Mouse (Mus musculus) lung, embryonic 15.5 days (tissue): ENCODE data around the gene Upp1. TPM values are rescaled to one million over a fixed set of nuclear protein-coding genes. Genes with fewer than 3 reads are reported as not detected.

Source experiments
- ATAC-seq: fragments of 200-750 bp; cut with Nextera tagmentation; 2 replicates; pipeline ENCODE4 v1.8.0; 2017; ENCODE audit warnings: moderate number of reproducible peaks, borderline replicate concordance; ENCODE audit not compliant: low FRiP score, low TSS enrichment; ENCODE audit errors: extremely low read depth
- H3K27ac ChIP-seq: fragments of 300-500 bp; sonication (generic); 2 replicates; pipeline ENCODE4 v1.5.1; 2015; ENCODE audit warnings: moderate library complexity, mild to moderate bottlenecking, inconsistent platforms
- H3K27me3 ChIP-seq: fragments of 300-500 bp; sonication (generic); 2 replicates; pipeline ENCODE4 v1.6.1; 2015; ENCODE audit warnings: inconsistent platforms
- H3K36me3 ChIP-seq: fragments of 300-500 bp; sonication (generic); 2 replicates; pipeline ENCODE4 v1.6.1; 2015; ENCODE audit warnings: inconsistent platforms
- H3K4me1 ChIP-seq: fragments of 300-500 bp; sonication (generic); 2 replicates; pipeline ENCODE4 v1.6.1; 2015; ENCODE audit warnings: inconsistent platforms
- H3K4me2 ChIP-seq: fragments of 300-500 bp; sonication (generic); 2 replicates; pipeline ENCODE4 v1.6.1; 2015; ENCODE audit warnings: inconsistent platforms, mild to moderate bottlenecking, moderate library complexity
- H3K4me3 ChIP-seq: fragments of 300-500 bp; sonication (generic); 2 replicates; pipeline ENCODE4 v1.5.1; 2015; ENCODE audit warnings: mild to moderate bottlenecking, inconsistent platforms
- H3K9ac ChIP-seq: fragments of 300-500 bp; sonication (generic); 2 replicates; pipeline ENCODE4 v1.6.1; 2015; ENCODE audit warnings: inconsistent platforms
- H3K9me3 ChIP-seq: fragments of 300-500 bp; sonication (generic); 2 replicates; pipeline ENCODE4 v1.6.1; 2016; ENCODE audit warnings: inconsistent platforms
- WGBS: fragments of 180-500 bp; shearing (Covaris S2); methylation state at CpG from one replicate; pipeline ENCODE4 v1.1.7; 2015; 5-methylcytosine and 5-hydroxymethylcytosine counted together
- polyA plus RNA-seq: library from polyadenylated mRNA; unstranded; fragments of >200 nt; fragmentation: Nextera tagmentation; extraction: Ambion mirVana; gene quantifications from 2 replicates; pipeline ENCODE4 v1.2.1, GENCODE M21; 2015

Upp1 gene
- 13.7 and 14.1 TPM in 2 replicates for polyA plus RNA-seq

- no peak for ATAC-seq
- WGBS = 1% methylated on average over 7 of the region's 7 CpGs
- H3K27me3 ChIP-seq = peaks cover 63% of the 10 kb centered on the region
Measured at GRCm38 (mm10) chr11:9118050-9118420, at the start of gene Upp1. Gene Upp1, plus strand, starts transcription at chr11:9118103.

GRCm38 (mm10) chr11:9076444-9076843 is 41.5 kb upstream of the Upp1 start:
- H3K27me3 ChIP-seq = no peaks in the 10 kb centered on the region
- no peaks in the 10 kb centered on the region for H3K9me3 ChIP-seq
- H3K4me1 ChIP-seq = no peaks in the 10 kb centered on the region
- ATAC-seq = no peak
- H3K4me3 ChIP-seq = no peak overlapping the region
- 88% methylated on average over 3 of the region's 3 CpGs for WGBS
- H3K4me2 ChIP-seq = no peak overlapping the region
- no peak overlapping the region for H3K27ac ChIP-seq
- no peak overlapping the region for H3K9ac ChIP-seq
- no peaks in the 10 kb centered on the region for H3K36me3 ChIP-seq

More at GRCm38 (mm10) chr11:9118050-9118420, at the start of gene Upp1:
- H3K4me2 ChIP-seq = peak within 1 kb of the TSS; percentile 91
- peak within 1 kb of the TSS; percentile 40 for H3K9ac ChIP-seq
- H3K4me1 ChIP-seq = peaks cover 28% of the 10 kb centered on the region
- peak within 1 kb of the TSS; percentile 38 for H3K27ac ChIP-seq
- H3K9me3 ChIP-seq = no peaks in the 10 kb centered on the region
- H3K4me3 ChIP-seq = peak within 1 kb of the TSS; percentile 46
- no peaks in the 10 kb centered on the region for H3K36me3 ChIP-seq

- Histone ChIP-seq H3K36me3 (no peaks in the 10 kb centered on the region), H3K4me1 (peaks cover 16% of the 10 kb centered on the region), H3K9me3 (no peaks in the 10 kb centered on the region), H3K27me3 (peaks cover 37% of the 10 kb centered on the region), H3K4me3 (no peak overlapping the region), H3K27ac (no peak overlapping the region), H3K4me2 (no peak overlapping the region), H3K9ac (no peak overlapping the region)
- 65% methylated on average over 2 of the region's 2 CpGs for WGBS
- no peak for ATAC-seq
Measured at GRCm38 (mm10) chr11:9113189-9113588, 4.7 kb upstream of the Upp1 start.

GRCm38 (mm10) chr11:9115367-9116120 is 2.4 kb upstream of the Upp1 start:
- 7% methylated on average over 9 of the region's 9 CpGs for WGBS
- Histone ChIP-seq H3K4me2 (peak overlapping the region; percentile 45), H3K9ac (no peak overlapping the region), H3K27ac (no peak overlapping the region), H3K4me1 (peaks cover 28% of the 10 kb centered on the region), H3K4me3 (no peak overlapping the region; the same call in 1 of the 2 replicates), H3K9me3 (no peaks in the 10 kb centered on the region), H3K36me3 (no peaks in the 10 kb centered on the region), H3K27me3 (peaks cover 59% of the 10 kb centered on the region)
- no peak for ATAC-seq

- under 1% methylated on average over 10 of the region's 10 CpGs for WGBS
- H3K4me3 ChIP-seq = peak overlapping the region; percentile 17; the same call in 1 of the 2 replicates
- no peak for ATAC-seq
- no peak overlapping the region for H3K9ac ChIP-seq
- H3K27ac ChIP-seq = no peak overlapping the region
- peak overlapping the region; percentile 45 for H3K4me2 ChIP-seq
- H3K4me1 ChIP-seq = peaks cover 28% of the 10 kb centered on the region
- peaks cover 63% of the 10 kb centered on the region for H3K27me3 ChIP-seq
- H3K9me3 ChIP-seq = no peaks in the 10 kb centered on the region
- H3K36me3 ChIP-seq = no peaks in the 10 kb centered on the region
Measured at GRCm38 (mm10) chr11:9116121-9116520, 1.8 kb upstream of the Upp1 start.

GRCm38 (mm10) chr11:9116916-9117315 is 987 bp upstream of the Upp1 start:
- no peak for ATAC-seq
- H3K36me3 ChIP-seq = no peaks in the 10 kb centered on the region
- no peak overlapping the region for H3K9ac ChIP-seq
- 0 out of 2 replicates have a peak overlapping the region, but pooled peaks have one; percentile 46 for H3K4me3 ChIP-seq
- H3K9me3 ChIP-seq = no peaks in the 10 kb centered on the region
- peaks cover 63% of the 10 kb centered on the region for H3K27me3 ChIP-seq
- WGBS = 6% methylated on average over 3 of the region's 3 CpGs
- H3K4me2 ChIP-seq = no peak overlapping the region
- H3K4me1 ChIP-seq = peaks cover 28% of the 10 kb centered on the region
- no peak overlapping the region for H3K27ac ChIP-seq

GRCm38 (mm10) chr11:9117358-9118049 is 399 bp upstream of the Upp1 start:
- H3K27me3 ChIP-seq = peaks cover 63% of the 10 kb centered on the region
- H3K36me3 ChIP-seq = no peaks in the 10 kb centered on the region
- WGBS = 4% methylated on average over 13 of the region's 13 CpGs
- H3K9ac ChIP-seq = no peak overlapping the region
- peak overlapping the region; percentile 10; the same call in 1 of the 2 replicates for H3K27ac ChIP-seq
- no peaks in the 10 kb centered on the region for H3K9me3 ChIP-seq
- peaks cover 28% of the 10 kb centered on the region for H3K4me1 ChIP-seq
- peak overlapping the region; percentile 91 for H3K4me2 ChIP-seq
- H3K4me3 ChIP-seq = peak overlapping the region; percentile 46
- peak; percentile 79 for ATAC-seq

- H3K4me2 ChIP-seq = peak overlapping the region; percentile 91
- H3K4me1 ChIP-seq = peaks cover 28% of the 10 kb centered on the region
- peaks cover 60% of the 10 kb centered on the region for H3K27me3 ChIP-seq
- peak; percentile 20; the same call in 1 of the 2 replicates for ATAC-seq
- peak overlapping the region; percentile 38 for H3K27ac ChIP-seq
- H3K9me3 ChIP-seq = no peaks in the 10 kb centered on the region
- WGBS = under 1% methylated on average over 40 of the region's 40 CpGs
- peak overlapping the region; percentile 46 for H3K4me3 ChIP-seq
- peak overlapping the region; percentile 40 for H3K9ac ChIP-seq
- no peaks in the 10 kb centered on the region for H3K36me3 ChIP-seq
Measured at GRCm38 (mm10) chr11:9118421-9119121, 668 bp downstream of the Upp1 start.

- H3K36me3 ChIP-seq = no peaks in the 10 kb centered on the region
- H3K9me3 ChIP-seq = no peaks in the 10 kb centered on the region
- no peak overlapping the region; the same call in 1 of the 2 replicates for H3K9ac ChIP-seq
- H3K4me2 ChIP-seq = peak overlapping the region; percentile 91
- H3K27me3 ChIP-seq = peaks cover 56% of the 10 kb centered on the region
- WGBS = 13% methylated on average over 22 of the region's 22 CpGs
- no peak for ATAC-seq
- H3K27ac ChIP-seq = no peak overlapping the region
- H3K4me3 ChIP-seq = peak overlapping the region; percentile 46
- peaks cover 28% of the 10 kb centered on the region for H3K4me1 ChIP-seq
Measured at GRCm38 (mm10) chr11:9119231-9120020, 1.5 kb downstream of the Upp1 start.

- Histone ChIP-seq H3K27me3 (peaks cover 35% of the 10 kb centered on the region), H3K9me3 (no peaks in the 10 kb centered on the region), H3K9ac (no peak overlapping the region), H3K36me3 (no peaks in the 10 kb centered on the region), H3K4me3 (no peak overlapping the region), H3K4me2 (no peak overlapping the region), H3K27ac (no peak overlapping the region), H3K4me1 (peaks cover 19% of the 10 kb centered on the region)
- WGBS = 63% methylated on average over 4 of the region's 4 CpGs
- ATAC-seq = no peak
Measured at GRCm38 (mm10) chr11:9122315-9122714, 4.4 kb downstream of the Upp1 start.
